Mouse (Mus musculus): ENCODE results near the gene Myo1e.
"Not testable (repeated sequence)": the region's sequence is repeated elsewhere in the genome, so short reads cannot be mapped to it uniquely, and the experiment has no call there.

Gene Myo1e

DNA sequence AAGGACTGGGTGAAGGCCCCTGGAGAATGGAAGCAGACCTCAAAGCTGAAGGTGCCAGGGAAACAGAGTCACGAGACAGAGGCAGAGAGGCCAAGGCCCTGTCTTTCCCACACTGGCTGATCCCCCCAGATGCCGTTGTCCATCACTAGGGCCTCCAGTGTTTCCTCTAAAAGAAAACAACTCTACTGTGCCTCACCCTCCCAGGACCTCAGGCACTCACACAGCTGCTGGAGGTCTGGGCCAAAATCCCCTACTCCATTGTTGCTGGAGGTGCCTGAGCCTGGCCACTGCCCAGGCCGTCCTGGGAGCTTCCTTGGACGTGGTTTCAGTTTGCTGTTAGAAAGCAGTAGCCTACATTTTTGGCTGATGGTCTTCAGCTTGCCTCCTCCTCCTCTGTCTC is 47.9 kb downstream of the Myo1e start:
- no peak for DNase-seq

DNA sequence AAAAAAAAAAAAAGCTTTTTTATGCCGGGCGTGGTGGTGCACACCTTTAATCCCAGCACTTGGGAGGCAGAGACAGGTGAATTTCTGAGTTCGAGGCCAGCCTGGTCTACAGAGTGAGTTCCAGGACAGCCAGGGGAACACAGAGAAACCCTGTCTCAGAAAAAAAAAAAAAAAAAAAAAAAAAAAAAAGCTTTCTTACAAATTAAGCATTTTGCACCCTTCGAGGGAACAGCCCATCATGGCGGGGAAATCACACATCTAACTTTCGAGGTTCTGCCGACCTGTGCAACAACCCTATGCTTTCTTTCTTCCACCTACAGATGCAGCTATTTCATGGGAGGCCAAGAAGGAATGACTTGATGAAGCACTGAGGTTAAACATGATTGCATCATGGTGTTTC is 48.9 kb downstream of the Myo1e start:
- not testable (repeated sequence) for DNase-seq

DNA sequence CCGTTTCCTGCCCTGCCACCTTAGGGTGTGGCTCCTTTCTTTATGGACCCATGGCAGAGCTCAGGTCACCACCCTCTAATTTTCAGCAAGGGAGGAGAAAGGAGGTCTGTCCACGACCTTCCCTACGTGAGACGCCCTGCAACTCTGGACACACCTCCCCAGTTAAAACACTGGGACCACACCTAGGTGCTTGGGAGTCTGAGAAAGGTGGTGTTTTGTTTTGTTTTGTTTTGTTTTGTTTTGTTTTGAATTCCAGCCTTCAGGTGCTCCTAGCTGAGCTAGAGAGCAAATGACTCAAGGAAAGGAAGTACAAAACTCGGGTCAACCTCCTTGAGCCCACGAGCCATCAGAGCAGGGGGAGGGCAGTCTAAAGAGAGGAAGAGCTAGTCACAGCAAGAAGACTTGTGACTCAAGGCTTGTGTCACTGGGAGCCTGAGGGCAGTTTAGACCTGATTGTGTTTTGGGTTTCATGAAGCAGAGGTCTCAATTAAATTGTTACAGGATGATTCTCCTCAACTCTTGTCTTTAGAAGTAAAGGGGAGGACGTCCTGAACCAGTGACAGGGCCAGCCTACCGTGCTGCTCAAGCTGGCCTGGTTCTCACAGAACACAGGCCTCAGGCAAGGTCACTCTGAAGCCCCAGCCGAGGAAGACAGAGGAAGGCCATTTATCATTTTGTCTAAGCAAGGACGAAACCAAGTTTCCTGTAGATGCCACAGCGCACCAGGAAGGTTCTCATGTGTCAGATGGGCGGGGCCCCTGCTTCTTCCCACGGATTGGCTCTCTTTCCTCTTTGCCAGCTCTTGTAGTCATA is 50.3 kb downstream of the Myo1e start:
- DNase-seq = peak; percentile 82

DNA sequence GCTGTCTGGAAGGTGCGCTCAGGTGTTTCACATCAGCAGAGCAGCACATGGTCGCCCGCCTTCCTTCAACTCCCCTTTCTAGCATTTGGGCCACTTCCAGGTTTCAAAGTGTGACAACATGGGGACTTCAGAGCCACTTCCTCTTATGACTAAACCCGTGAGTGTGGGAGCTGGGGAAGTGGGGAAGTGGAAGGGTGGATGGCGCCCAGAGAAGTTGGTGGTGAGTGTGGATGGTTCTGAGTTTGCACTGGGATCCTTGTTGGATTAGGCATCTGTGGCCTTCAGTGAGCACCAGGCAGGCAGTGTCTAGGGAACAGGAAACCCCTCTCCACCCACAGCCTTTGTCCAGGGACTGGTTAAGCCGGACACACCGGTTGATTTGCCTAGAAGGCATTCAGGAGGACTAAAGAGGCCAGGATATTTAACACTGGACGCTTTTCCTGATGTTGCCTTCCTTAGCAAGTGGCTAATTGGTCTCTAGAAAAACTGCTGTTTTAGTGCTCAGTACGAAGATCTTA is 53.2 kb downstream of the Myo1e start:
- DNase-seq = no peak

DNA sequence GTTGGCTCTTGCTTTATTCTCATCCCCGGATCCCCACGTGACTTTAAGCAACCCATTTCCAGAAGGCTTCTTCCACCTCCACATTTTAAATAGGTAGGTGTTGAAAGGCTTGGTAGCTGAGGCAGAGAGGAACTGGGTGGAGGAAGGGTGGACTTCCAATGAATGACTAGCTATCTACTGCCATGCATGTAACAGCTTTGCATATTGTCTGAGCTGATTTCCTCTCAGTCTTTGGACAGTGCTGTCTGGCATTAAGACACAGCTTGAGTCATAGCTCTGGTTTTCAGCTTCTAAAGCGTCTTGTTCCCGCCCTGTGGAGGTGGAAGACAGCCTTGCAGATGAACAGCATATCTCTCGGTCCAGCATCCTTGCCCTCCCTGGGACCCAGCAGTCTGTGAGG is 54.5 kb downstream of the Myo1e start:
- DNase-seq = no peak

DNA sequence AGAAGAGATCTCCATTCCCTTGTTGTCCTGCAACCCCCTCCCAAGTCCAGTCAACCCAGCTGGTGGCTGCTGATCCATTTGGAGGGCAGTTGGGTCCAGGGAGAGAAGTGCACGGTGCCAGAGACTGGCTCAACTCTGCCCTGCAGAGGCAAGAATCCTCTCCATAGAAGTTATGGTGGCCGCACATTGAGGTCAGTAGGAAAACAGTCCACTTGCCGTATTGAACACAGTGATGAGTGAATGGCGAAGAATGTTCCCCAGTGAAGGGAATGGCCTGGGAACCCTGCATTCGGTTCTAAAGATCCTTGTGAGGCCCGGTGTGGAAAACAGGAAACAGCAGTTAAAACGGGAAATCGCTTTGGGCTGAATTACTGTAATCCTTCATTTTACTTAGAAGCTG is 56.0 kb downstream of the Myo1e start:
- no peak for DNase-seq

DNA sequence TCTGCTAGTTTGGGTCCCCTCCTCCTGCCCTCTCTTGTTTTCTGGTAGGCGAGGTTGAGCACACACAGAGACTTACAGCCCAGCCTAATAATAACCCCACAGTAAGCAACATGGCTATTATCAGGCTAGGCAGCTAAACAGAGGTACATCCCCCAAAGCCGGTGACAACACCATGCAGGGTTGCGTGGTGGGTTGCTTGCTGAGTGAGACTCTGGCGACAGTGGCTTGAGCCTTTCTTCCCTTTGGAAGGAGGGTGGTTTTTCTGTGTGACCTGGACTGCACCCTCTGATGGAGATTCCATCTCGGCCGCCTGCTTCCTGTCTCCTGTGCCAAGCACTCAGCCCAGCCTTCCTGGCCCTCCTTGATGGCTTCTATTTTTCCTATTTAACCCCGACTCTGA is 56.6 kb downstream of the Myo1e start:
- no peak for DNase-seq

DNA sequence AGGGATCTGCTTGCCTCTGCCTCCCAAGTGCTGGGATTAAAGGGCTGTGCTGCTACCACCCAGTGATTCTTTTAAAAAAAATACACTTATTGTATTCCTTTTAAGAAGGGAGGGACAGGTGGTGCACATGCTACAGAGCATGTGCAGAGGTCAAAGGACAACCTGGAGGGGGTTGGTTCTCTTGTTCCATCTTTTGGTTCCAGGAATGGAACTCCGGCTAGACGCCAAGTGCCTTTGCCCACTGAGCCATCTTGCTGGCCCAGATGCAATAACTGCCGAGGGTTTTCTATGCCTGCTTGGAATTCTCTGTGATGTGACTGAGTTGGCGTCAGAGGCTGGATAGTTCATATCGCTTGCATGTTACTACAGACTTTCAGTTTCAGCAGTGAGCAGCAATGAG is 58.4 kb downstream of the Myo1e start:
- no peak for DNase-seq

DNA sequence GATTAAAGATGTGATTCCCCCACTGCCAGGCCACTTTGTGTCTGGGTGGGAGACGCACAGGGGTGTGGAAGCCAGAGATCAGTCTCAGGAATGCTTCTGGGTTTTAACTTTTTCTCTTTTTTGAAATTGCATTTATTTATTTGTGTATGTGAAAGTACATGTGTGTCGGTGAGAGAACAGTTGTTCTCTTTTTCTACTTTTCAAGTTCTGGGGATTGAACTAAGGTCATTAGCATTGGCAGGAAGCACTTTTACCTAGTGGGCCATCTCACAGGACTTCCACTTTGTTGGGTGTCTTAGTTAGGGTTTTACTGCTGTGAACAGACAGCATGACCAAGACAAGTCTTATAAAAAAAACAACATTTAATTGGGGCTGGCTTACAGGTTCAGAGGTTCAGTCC is 59.0 kb downstream of the Myo1e start:
- DNase-seq = no peak

DNA sequence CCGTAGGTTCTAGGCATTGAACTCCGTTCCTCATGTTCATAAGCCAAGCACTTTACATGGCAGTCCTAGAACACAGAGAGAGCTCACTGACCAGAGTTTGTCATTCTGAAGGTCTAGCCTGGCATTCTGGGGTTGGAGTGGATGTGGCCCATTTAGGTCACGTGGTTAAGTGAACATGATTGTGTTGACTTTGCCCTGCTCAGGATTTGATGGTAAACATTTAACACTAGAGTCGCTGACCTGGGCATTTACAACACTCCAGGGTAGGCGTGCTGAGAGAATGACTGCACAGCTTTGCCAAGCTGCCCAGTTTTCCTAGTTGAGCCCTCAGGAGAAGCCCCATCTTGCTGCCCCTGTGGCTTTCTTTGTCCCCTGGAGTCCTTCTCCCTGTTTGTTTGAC is 60.0 kb downstream of the Myo1e start:
- no peak for DNase-seq

DNA sequence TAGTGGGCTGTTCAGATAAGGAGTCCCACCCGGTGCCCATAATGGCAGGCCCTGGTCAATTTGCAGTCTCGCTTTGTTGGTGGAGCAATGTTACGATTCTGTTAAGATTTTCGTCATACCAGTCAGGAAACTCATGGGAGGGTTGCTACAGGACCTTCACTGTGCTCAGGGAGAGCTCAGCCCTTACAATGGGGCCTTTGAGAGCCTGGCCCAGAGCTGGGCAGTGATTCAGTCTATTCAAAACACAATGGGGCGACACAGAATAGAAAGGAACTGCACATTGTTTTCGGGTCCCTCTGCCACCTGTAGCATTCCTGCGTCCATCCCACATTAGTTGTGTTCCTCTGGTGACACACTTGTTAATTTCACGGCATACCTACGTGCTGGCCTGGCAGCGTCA is 62.2 kb downstream of the Myo1e start:
- DNase-seq = peak; percentile 27

DNA sequence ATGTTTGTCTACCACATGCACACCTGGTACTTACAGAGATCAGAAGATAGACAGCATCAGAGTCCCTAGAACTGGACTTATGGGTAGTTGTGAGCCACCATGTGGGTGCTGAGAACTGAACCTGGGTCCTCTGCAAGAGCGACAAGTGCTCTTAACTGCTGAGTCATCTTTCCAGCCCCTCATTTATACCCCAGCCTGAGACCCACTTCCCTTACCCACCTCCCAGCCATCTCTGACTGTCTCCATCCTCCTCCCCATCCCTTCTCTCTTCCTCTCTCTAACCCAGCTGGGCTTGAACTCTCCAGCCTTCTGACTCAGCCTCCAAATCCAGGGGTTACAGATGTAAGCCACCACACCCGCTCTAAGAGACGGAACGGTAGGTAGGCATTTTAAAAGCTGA is 63.3 kb downstream of the Myo1e start:
- no peak for DNase-seq

DNA sequence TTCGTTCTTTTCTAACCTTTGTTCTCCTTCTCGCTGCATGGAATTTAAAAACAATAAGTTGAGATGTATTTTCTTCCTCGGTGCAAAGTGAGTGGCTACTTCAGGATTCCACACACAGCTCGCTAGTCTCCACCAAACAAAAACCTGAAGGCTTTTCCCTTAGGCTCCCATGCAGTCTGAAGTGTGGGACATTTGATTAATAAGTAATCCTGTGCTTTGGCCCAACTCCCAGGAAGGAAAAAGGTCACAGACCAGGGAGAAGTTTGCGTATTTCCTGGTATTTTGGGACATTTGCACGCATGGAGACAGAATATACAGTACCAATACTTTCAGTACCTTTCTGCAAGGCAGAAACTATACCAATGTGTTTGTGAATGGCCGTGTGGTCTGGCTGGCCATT is 64.0 kb downstream of the Myo1e start:
- no peak for DNase-seq

DNA sequence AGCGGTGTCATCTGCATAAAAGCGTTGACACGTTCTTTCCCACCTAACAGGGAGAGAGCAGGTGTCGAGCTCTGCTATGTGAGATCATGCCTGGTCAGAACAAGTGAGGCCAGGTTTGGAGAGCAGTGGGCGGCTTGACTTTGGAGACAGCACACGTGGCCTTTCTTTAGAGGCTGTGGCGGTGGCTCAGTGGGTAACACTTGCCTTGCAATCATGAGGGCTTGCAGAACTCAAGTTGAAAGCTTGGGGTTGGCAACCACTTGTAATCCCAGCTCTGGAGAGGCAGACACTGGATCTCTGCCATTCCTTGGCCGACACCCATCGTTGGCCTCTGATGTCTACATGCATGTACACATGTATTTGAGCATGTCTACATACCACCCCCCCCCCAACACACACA is 64.5 kb downstream of the Myo1e start:
- DNase-seq = no peak

DNA sequence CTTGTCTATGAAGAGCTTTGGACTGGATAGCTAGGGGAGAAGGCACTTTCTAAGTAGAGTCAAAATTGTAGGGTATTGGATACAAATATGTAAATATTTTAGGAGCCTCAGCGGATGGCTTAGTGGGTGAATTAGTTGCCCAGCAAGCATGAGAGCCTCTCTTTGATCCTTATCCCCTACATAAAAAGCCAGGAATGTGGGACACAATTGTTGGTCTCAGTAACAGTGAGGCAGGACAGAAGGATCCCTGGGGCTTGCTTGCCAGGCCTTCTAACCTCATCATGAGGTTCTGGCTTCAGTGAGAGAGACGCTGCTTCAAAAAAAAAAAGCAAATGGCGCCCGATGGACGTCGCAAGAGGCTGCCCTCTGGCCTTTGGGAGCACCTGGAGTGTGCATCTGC is 66.9 kb downstream of the Myo1e start:
- DNase-seq = no peak

DNA sequence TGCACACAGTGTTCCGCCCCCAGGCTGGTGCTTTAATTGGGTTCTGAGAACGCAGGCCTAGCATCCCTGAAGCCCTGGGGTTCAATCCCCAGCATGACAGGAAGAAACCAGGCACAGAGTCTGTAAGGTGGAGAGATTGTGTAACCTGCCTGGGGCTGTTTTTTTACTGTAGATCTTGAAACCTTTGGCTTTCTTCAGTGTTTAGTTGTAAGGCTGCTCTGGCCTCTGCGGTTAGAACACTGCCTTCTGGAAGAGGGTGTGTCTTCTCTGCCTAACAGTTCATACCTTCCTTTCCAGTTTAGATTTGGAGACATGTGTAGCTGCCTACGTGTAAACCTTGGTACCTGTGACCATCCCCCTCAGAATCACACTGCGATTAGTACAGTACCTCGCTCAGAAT is 67.3 kb downstream of the Myo1e start:
- no peak for DNase-seq

DNA sequence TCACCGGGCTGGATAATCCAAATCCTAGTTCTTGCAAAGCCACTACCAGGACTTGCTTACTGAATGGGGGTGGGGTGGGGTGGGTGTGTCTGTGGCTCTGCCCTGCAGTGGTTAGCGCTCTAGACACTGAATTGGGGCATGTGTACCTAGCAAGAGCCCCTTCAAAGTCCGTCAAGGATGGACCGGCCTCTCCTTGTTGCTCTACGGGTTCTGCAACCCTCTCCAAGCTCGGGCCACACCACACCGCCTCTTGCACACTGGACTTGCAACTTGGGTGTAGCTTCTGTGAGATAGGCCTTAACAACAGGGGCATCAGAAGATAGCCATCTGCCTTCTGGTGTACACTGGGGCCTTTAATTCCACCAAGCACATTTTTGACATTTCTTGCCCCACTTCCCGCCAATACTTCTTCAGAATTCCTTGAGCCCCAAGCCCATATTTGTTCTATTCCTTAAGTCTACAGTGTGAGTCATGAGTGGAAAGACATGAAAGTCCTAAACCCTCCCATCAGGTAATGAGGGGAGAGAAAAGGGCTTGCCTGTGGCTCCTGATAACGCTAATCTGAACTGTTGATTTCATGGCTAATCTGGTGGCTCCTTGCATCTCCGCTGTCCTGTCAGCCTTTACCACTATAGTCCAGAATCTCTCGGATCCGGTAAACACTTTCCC is 67.9 kb downstream of the Myo1e start:
- no peak for DNase-seq

DNA sequence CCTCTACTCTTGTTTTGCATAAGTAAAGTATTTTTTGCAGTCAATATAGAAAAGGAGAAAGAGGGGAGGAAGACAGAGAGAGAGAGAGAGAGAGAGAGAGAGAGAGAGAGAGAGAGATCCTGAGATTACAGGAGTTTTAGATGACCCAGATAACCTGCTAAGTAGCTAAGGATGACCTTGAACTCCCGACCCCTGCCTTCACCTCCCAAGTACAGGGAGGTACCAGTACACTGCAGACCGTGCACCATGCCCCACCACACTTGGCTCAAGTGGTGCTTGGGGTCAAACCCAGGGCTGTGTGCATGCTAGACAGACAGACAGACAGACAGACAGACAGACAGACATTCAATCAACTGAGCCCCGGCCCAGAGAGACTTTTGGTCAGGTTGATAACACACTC is 69.9 kb downstream of the Myo1e start:
- no peak for DNase-seq

DNA sequence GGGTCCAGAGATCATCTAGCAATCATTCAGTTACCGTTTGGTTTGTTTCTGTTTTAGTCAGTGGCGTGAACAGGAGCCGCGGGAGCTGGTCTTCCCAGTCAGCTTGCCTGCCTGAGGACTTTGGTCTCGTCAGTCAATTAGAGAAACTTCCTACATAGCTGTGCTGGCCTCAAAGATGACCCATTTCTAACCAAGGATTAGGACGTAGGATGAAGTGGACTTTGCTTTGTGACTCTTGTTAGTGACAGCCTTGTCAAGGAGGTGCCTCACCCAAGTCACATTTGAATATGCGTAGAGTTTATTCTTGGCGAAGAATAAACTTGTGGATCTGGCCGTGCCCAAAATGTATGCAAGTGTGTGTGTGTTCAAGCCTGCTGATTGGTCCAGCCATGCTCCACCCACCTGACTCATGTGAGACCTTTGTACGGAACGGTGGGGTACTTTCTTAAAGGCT is 70.4 kb downstream of the Myo1e start:
- DNase-seq = no peak

DNA sequence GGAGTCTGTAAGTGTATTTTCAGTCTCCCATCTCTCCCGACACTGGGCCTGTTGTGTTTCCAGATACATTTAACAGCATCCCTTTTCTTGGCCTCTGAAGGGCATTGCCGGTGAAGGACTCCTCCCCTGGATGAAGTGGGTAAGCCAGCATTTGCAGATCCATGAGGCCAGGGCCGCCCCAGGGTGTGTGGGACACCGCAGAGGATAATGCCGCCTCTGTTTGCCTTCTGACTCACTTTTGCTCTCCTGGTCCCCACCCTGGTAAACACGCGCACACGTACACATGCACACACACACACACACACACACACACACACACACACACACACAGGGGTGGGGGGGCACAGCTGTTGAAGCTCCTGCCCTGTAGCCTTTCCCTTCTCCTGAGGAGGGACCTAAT is 74.3 kb downstream of the Myo1e start:
- no peak for DNase-seq

DNA sequence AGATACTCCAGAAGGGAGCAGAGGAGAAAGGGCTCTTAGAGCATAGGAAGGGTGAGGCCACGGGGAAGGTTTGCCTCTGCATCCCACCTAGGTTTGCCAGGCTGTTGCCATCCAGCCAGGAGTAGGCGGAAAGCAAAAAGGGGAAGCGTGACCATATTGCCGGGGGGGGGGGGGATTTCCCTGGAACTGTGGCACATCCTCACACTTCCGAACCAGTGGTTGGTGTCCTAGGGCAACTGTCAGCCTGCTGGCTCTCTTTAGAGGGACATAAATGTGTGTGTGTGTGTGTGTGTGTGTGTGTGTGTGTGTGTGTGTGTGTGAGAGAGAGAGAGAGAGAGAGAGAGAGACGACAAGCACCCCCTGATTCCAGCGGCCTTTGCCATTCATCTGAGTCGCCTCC is 75.0 kb downstream of the Myo1e start:
- DNase-seq = no peak

DNA sequence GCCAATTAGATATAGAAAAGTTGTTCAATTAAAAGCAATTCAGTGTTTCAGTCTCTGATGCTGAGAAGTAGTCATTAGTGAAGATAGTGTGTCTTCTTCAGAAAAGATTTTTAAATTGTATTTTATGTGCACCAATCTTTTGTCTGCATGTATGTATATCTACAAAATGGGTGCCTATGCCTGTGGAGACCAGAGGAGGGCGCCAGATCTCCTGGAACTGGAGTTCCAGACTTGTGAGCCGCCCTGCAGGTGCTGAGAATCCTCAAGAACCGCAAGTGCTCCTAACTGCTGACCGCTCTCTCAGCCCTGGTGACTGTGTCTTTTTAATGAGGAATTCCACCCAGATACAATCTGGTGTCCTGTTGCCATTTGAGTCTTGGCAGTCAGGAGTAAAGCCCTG is 76.0 kb downstream of the Myo1e start:
- DNase-seq = no peak

DNA sequence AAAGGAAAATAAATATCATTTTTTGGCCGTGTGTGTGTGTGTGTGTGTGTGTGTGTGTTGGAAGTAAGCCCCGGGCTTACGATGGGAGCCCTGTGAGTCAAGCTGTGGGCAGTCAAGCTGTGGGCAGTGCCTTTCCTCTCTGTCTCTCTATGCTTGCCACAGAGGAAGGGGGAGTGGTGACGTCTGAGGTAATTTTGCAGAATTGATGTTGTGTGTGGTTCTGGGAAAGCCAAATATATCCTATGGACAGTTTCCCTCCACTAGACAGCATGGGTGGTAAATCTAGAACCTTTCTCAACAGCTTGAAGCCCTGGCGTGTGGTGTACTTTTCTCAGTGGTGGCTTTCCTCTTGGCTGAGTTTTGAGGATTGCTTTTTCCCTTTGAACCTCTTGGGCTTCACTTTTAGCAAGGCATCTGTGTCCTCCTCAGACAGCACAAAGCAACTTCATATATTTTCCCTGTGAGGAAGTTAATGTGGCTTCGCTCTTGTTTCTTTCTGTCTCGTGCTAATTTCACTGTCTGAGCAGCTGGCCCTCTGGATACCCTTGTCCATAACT is 77.5 kb downstream of the Myo1e start:
- DNase-seq = no peak

DNA sequence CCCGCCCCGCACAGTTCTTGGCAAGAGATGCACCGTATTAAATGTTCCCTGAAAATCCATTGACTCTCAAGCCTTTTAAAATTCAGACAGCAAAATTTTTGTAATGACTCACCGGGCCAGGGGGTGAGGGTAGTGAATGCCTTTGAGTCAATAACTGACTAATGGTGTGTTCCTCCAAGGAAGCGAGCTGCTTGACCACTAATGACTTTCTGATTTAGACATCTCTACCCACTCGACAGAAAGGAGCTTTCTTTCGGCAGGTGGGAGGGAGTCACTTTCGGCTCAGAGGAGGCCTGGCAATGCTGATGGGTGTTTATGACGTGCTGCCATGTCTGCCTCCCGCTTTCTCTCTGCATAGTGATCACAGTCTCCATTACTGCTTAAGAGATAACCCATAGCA is 83.6 kb downstream of the Myo1e start:
- no peak for DNase-seq

All from embryo, embryonic 11 days (tissue).